Mouse (Mus musculus): ENCODE results near the gene Amotl1.
"Not testable (repeated sequence)": the region's sequence is repeated elsewhere in the genome, so short reads cannot be mapped to it uniquely, and the experiment has no call there.

Amotl1 gene

DNA sequence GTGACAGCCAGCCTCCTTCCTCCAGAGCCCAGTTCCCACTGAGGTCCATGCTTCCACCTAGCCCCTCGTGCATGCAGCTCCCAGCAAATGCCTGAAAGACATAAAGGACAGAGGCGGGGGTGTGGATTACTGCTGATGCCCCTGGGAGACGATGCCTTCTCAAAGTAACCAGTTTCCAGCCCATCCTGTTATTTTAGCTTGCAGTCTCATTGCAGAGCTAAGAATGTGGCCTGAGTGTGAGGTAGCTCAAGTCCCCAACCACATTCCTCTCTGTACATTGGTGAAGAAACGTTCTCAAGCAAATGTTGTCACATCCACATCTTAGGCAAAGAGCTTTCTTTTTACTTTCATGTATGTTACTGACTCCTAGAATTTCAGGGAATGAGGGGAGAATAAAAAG lies at the start of gene Amotl1:
Amotl1 (minus strand) TSS at position 101 of the 400 bp plus-strand sequence.
- DNase-seq: no peak

DNA sequence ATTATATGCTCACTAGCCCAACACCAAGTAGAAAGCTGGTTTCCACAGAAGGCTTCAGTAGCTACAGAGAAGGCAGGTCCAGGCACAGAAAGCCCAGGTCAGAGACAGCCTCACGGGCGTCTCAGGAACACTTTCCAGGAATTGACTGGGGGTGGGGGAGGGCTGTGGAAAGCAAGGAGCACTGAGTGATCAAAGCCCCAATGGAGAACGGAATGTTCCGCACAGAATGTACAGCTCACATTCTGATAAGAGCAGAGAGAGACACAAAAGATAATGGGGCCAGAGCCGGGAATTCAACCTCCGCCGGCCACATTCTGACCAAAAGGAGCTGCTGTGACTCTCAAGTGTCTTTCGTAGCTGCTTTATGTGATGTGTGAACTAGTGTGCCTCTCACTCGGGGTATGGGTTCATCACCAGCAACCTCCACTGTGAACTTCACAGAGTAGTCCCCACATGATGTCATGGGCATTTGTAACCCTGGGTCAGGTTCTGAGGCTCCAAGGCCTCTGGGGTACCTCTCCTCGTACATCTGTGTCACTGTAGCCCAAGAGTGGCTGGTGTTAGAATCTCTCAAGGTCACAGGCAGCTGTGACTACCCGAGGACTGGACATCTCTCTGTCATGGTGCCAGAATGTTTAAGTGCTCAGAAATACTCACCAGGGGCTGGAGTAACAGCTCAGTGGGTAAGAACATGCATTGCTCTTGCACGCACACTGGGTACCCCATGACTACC lies 44.7 kb upstream of the Amotl1 start:
- DNase-seq: no peak

DNA sequence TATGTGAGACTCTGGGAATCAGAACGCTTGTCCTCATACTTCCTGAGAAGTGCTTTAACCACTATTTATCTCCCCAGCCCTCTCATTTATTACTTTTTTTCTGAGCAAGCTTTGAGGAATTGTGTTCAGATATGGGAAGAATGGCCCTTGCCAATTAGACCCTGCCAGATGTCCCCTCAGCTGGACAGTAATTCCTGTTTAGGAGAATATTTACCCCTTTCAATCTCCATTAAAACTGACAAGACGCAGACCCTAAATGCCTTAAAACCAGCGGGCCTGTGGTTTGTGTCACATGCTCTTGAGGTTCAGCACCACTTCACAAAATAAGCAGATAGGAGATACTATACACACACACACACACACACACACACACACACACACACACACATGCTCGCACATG lies 39.5 kb upstream of the Amotl1 start:
- no peak for DNase-seq

DNA sequence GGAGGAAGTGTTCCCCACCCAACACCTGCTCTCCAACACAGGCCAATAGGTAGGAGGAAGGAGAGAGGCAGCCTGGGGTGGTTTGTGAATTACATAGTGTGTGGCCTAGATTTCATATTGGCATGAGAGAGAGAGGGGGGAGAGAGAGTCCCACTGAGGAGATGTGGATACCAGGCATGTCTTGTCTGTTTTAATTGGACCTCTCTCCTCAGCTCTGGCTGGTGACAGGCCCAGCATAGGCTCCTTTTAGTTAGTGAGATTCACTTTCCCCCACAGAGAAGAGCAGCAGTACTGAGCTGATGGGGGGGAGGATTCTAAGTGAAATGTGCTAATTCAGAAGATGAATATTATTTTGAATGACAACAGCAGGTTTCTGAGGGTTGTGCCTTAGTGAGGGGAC lies 37.9 kb upstream of the Amotl1 start:
- no peak for DNase-seq

DNA sequence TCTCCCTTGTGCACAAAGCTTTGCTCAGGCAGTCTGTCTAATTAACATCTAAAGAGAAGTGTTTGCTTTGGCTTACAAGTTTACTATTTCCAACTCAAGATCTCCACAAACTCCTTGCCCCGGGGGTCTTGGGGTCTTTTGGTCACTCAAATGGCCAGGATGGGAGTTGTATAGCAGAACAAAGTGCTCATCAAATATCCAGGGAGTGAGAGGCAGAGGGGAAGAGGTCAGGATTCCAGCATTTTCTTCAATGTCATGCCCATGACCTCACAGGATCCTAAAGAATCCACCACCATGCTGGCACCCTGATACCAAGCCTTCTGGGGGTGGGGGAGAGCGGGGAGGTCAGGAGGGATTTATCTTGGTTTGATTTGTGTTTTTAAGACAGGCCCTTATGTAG lies 35.7 kb upstream of the Amotl1 start:
- no peak for DNase-seq

DNA sequence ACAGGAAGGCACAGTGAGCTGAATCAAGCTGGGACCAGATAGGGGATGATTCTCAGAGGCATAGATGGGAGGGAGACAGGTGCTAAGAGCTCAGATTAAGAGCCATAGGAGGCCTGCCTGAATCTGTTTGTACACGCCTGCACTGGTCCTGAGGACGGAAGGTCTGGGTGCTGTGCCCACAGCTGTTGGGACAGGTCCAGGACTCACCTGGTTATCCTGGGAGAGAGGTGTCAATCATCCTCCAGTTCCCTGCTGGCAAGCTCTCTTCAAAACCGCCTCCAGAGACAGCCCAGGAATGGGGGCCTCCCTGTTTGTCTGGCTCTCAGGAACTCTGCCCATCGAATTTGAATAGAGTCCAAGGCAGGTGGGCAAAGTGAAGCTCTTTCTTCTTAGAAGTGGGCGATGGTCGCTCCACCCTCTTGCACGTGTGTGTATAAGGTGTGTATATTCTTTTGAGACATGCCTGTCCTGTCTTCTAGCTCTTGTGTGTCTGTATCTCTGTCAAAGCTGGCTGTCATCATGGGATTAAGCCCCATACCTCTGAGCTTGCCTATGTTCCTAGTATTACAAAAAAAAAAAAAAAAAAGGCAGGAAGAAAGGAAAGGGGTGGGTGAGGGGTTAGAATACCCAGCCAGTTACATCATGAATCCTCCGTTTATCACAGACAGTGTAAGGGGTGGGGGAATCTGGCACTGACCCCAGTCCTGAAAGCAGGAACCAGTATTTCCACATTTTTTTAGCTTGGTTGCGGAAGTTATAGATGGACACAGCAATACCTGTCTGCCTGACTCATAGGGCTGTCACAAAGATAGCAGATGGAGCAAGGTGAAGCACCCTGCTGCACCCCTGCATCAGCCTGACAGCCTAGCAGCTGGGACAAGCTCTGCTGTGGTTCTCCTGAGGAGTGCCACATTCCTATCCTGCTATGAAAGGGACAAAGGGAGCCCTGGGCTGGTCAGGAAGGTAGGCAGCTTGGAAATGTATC lies 31.1 kb upstream of the Amotl1 start:
- DNase-seq: no peak

DNA sequence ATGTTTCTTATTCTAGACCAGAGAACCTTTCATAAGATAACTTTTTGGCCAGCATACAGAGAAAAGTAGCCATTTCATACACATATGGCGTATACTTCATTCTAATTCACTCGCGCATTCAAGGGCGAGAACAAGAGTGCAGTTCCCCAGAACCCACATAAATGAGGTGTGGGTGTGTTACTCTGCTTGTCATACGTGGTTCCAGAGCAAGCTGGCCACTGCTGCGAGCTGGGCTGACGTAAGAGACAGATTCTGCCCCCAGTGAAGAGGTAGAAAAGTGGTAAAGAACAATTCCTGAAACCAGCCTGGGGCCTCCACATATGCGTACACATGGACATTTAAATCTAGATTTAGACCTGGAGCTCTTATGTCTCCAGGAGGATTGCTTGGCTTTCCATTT lies 29.6 kb upstream of the Amotl1 start:
- no peak for DNase-seq

DNA sequence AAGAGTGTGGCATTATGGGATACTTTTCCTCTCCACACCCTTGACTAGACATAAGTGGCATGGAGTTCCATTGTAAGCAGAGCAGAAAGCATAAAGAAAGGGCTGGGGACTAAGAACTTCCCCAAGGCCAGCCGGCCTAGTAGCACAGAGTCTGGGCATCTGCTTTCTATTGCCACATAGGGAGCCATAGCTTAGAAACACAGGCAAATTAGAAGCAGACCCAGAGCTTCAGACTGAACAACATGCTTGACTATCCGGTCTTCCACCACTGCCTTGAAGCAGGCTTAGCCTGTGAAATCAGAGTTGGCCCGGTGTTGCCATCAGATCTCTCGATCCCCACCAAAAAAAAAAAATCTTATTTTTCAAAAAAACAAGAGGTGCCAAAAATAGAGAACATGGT lies 28.3 kb upstream of the Amotl1 start:
- no peak for DNase-seq

DNA sequence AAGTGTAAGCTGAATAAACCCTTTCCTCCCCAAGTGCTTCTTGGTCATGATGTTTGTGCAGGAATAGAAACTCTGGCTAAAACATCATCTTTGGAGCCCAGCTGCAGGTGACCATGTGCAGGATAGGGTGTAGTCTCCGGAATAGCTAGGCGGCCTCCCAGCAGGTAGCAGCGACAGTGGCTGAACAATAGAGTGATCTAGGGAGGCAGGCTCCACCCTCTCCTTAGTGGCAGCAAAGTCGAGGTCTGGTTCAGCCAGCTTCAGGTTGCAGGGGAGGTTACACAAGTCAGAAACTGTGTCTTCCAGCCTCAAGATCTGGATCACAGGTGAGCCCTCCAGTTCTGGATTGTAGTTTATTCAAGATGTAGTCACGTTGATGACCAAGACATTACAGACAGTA lies 27.1 kb upstream of the Amotl1 start:
- DNase-seq: not testable (repeated sequence)

DNA sequence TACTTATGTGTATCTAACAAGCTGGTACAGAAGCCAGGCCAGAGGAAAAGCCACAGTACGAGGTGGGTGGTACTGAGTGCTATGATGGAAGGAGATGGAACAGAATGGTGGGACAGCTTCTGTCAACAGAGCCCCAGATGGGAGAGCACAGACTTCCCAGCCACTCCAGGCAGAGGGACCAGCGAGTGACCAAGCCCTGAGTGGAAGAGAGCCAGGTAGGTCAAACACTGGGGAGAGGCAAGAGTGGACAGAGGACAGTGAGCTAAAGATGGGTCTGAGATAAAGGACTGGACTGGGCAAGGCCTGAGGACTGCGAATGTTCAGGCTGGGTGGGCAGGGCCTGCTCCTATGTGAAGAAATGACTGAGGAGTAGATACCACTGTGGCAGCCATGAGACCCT lies 23.5 kb upstream of the Amotl1 start:
- DNase-seq: no peak

DNA sequence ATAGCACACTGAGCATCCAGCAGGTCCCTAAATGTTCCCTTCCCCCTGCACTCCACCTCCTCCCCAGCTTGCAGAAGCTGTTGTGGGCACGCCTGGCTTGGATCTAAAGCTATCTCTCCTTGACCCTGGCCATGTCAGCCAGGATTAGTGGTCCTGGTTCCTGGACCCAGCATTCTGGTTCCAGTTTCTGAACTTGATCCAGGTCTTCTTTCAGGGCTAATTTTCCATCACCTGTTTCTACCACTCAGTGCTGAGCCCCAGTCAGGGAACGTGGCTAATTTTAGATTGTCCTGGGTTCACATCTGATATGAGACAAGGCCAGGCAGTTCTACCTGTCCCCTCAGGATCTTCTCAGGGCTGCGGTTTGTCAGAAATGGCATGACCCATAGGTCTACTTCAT lies 21.2 kb upstream of the Amotl1 start:
- DNase-seq: no peak

DNA sequence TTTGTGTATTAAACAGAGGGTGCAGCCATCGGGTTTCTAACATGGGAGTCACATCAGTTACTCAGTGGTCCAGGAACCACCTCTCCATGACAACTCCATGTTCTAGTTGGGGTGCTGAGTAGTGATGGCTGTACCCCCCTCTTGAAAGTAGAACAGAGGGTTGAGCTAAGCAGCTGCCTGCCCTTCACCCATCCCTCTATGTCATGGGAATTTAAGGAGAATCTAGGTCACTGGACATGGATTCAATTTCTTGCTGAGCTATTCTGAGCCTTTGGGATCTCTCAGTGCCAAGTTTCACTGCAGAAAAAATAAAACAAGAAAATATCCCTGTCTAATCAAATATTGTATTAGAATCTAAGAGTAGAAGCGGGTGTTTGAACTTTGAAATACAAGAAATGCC lies 18.7 kb upstream of the Amotl1 start:
- DNase-seq: no peak

DNA sequence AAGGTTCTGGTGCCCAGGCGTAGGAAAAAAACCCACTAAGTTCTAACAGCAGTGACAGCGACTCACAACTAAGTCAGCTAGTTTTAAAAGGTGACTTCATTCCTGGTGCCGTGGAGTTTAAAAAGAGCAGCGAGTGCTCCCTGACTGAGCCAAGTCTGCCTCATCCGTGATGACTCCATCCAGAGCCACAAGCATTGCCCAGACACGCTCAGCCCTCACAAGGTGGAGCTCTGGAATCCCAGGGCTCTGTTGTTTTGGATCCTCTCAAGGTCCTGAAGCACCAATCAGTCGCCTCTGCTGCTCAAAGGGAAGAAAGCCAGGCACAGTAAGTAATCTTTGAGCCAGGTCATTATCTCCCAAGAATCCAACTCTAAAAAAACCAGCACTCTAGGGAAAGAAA lies 18.0 kb upstream of the Amotl1 start:
- DNase-seq: no peak

DNA sequence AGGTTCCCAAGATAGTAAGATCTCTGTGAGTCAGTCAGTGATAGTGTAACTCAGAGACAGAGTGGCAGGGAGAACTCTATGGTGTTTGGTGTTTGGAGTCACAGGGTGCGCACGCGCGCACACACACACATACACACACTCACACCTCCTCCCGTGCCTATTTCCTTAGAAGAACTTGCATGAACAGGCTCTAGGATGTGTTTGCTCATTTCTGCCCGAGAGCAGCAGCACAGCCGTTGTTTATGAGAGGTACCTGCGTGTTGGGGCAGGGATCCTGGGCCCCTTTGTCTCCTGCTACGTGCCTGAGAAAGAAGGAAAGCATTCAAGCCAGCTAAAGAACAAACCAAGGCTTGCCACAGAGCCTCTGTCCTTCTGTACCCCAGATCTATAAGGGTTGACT lies 17.3 kb upstream of the Amotl1 start:
- DNase-seq: no peak

DNA sequence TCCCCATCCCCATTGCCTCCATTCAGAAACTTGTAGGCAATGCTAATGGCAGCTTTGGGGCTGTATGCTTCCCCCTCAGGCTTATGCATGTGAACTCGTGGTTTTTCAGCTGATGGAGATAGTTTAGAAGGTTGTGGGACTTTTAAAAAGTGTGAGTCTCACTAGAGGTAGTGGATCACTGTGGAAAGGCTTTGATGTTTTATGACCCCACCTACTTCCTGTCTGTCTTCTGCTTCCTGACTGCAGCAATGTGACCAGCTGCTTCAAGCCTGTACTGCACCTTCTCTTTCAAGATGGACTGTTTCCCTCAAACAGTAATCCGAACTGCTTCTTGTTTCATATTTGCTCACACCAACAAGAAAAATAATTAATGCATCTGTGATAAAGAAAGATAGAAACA lies 13.1 kb upstream of the Amotl1 start:
- no peak for DNase-seq

DNA sequence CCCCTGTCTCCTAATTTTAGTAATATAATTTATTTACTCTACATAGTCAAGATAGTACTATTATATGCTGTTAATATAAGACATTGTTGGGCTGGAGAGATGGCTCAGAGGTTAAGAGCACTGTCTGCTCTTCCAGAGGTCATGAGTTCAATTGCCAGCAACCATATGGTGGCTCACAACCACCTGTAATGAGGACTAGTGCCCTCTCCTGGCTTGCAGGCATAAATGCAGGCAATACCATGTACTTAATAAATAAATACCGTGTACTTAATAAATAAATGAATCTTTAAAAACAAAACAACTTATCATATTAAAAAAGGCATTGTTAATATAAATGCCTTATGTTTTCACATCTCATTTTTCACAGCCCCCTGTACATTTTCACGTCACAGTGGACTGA lies 9.2 kb upstream of the Amotl1 start:
- DNase-seq: no peak

DNA sequence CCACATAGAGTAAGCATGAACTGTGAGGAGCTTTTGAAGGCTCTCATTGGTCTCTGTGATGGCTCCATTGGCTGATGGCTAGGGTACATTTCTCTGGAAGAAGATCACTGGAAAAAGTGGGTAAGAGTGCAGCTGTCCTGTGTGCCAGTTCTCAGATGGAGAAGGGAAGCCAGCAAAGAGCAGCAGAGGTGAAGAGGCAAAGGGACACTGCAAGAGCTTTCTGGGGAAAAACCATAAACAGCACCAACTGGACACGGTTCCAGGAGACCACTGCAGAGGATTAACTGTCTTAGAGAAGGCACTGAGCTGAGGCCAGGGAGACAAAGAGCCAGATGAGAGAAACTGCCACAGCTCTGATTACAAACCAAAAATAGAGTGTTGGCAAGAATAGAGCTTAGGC lies 7.9 kb upstream of the Amotl1 start:
- DNase-seq: no peak

DNA sequence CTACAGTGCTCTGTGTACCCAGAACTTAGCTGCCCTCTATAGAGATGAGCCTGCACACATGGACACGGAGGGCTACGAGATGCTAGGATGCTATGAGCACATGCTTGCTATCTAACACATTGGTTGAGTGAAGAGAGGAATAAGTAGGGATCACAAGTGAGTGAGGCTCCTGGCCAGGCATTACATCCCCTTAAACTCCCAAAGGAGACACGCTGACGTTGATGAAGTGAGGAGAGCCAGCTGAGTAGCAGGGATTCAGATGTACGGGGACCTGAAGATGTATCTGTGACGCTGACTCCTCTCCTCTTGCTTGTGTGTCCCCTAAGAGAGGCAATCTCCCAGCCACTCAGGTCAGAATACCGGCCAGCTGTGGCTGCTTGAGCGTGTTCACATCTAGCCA lies 3.0 kb upstream of the Amotl1 start:
- no peak for DNase-seq

DNA sequence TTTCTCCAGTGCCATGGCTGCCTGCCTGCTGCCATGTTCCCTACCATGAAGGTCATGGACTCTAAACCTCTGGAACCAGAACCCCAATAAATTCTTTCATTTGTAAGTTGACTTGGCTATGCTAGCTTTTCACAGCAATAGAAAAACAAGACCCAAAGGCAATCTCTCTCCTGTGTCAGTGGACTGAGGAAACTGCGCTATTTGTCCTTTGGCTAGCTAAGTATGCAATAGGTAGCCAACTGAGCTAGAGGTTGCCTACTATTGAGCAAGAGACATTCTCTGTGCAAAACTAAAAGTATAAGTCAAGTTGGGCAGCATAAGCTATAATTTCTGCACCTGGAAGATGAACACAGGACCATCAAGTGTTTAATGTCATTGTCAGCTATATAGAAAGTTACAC lies 1.8 kb upstream of the Amotl1 start:
- no peak for DNase-seq

DNA sequence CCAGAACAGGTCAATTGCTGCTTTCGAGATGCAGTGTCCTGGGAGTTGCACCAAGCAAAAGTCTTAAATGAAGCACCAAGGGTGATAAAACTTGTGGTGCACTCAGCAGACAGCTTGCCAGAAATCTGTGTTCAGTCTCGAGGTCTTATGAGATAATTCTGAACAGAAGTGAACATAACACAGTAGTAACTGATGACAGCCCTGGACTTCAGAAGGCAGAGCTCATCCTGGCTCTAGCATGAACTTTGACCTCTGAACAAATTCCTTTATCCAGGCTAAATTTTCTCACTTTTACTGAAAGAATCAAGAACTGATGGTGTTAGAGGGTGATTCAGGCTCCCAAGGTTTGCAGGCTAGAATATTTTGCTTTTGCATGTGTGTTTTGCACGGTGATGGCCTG lies 1.2 kb upstream of the Amotl1 start:
- no peak for DNase-seq

DNA sequence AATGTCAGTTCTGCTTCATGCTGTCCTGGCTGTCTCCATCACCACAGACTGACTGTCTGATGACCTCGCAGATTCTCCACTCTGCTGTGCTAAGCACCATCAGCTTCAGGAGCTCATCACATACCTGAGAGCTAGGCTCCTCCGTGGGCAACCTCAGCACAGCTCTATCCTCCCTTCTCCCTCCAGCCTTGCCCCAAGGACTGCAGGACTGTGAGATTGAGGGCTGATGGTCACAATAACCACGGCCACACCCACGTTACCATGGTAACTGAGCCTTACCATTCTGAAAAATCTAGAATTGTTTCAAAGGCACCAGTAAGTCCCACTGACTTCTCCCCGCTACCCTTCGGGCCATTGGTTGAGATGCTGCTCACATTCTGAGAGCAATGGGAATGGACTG lies 1.5 kb downstream of the Amotl1 start:
- no peak for DNase-seq

DNA sequence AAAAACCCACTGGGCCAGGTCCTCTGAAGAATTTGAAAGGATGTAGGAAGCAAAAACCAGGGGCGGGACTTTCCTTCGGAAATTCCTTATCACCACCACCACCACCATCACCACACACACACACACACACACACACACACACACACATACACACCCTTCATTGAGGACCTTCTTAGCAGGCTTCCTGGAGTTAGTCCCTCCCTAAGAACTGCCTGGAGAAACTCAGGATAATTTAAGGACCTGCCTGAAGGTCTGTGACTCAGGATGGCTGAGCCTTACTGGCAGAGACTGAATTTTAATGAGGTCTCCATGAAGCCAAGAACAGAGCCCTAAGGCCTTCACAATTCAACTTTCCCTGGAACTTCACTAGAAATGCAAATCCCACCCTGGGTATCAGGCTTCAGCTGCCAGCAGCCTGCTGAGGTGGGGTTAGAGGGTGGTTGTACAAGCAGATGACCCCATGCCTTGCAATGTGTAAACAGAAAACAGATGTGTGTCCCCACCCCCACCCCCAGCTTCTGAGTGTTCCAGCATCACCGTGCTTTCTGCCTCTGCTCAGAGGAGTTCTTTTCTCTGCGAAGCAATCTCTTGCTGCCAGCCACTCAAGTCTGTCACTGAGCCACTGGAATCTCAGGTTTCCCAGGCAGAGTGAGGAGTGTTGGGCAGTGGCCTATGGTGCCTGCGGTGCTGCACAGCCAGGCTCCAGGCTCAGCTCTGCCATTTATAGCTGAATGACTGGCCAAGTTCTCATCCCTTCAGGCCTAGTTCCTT lies 2.4 kb downstream of the Amotl1 start:
- DNase-seq: no peak

DNA sequence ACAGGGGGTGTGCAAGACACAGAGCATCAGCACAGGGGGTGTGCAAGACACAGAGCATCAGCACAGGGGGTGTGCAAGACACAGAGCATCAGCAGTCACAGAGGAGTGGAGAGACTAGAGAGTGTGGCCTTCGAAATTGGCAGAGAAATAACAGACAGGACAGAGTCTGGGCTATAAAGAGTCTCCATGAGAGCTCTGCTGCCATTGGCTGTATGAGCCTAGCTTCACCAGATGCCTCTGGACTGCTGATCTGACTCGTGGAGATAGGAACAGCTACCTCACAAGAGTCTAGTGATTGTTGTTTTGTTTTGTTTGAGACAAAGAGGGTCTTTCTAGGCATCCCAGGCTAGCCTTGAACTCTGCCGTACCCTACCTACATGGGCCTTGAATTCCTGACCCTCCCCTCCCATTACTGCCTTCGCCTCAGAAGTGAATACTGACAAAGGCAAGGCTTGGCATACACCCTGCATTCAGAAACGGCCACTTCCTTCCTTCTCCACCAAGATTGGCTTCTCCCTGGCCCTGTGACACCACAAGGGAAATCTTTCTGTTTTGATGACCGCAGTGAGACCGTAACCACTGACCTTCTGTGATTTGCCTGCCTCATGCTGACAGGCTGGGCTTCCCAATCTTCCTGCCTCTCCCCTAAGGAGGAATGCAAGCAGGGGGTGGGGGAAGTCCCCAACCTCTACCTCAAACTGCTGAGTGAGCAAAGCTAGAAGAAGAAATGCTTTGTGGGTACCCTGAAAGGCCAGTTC lies 3.4 kb downstream of the Amotl1 start:
- no peak for DNase-seq

Measured in right cerebral cortex, postnatal 14 days (tissue).